Mouse (Mus musculus) ES-Bruce4 (cell line): Measurements from ENCODE around the gene Elmo3. TPM values are rescaled to one million over a fixed set of nuclear protein-coding genes. Genes with fewer than 3 reads are reported as not detected.

Source experiments
- H3K27ac ChIP-seq: 2 replicates; pipeline ENCODE4 v1.5.1; 2012; ENCODE audit warnings: low read length, inconsistent platforms; ENCODE audit not compliant: insufficient read depth
- H3K27me3 ChIP-seq: 2 replicates; pipeline ENCODE4 v1.6.1; 2012; ENCODE audit warnings: mild to moderate bottlenecking, low read length, inconsistent platforms; ENCODE audit not compliant: control insufficient read depth, poor library complexity, insufficient read depth, severe bottlenecking
- H3K36me3 ChIP-seq: 2 replicates; pipeline ENCODE4 v1.6.1; 2012; ENCODE audit warnings: inconsistent platforms, mild to moderate bottlenecking, low read length, moderate library complexity; ENCODE audit not compliant: control insufficient read depth, poor library complexity, insufficient read depth, severe bottlenecking
- H3K4me1 ChIP-seq: one replicate; pipeline ENCODE4 v1.8.1; 2011; ENCODE audit warnings: low read length; ENCODE audit not compliant: control insufficient read depth, insufficient read depth
- H3K4me3 ChIP-seq: 2 replicates; pipeline ENCODE4 v1.5.1; 2011; ENCODE audit warnings: low read depth, mild to moderate bottlenecking, low read length
- H3K9ac ChIP-seq: 2 replicates; pipeline ENCODE4 v1.6.1; 2012; ENCODE audit warnings: low read depth, mild to moderate bottlenecking, inconsistent platforms; ENCODE audit not compliant: poor library complexity, severe bottlenecking
- H3K9me3 ChIP-seq: replicated peaks from 2 replicates; pipeline ENCODE4 v1.6.1; 2012; ENCODE audit warnings: mild to moderate bottlenecking, low read length, inconsistent platforms; ENCODE audit not compliant: control insufficient read depth, poor library complexity, insufficient read depth, severe bottlenecking
- CTCF ChIP-seq: IDR thresholded peaks from one replicate; pipeline ENCODE4 v1.8.1; 2011; ENCODE audit warnings: low read depth, low read length
- EP300 ChIP-seq: IDR thresholded peaks from 2 replicates; pipeline ENCODE4 v1.6.1; 2011; ENCODE audit warnings: low read depth, low read length; ENCODE audit not compliant: insufficient read depth
- POLR2A ChIP-seq: IDR thresholded peaks from one replicate; pipeline ENCODE4 v1.8.1; 2011; ENCODE audit warnings: low read length; ENCODE audit not compliant: insufficient read depth
- polyA plus RNA-seq: library from polyadenylated mRNA; stranded (reverse); fragments of >200 nt; gene quantifications from 2 replicates; pipeline ENCODE4 v1.2.4, GENCODE M21; 2011; ENCODE audit warnings: low read depth; ENCODE audit not compliant: missing spikeins, insufficient read depth, insufficient read length

Gene Elmo3
- polyA plus RNA-seq, 1 experiment, result 15.6 TPM

DNA sequence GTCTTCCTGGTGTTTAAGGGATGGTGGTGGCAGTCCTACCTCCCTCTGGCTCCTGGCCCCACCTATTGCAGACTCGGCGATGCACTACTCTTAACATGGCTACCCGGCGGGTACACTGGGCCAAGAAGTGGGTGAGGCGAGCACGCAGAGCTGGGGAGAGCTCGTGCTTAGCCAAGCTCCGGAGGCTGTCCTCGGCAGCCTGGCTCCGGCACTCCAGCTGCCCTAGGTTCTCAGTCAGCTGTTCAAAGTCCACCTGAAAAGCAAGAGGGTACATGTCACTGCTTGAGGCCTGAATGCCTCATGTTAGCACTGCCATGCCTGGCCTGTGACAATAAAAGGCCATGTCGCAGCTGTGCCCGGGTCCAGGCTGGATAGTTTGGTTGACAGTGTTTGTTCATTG is 24.9 kb downstream of the Elmo3 start:
- Histone ChIP-seq H3K9ac (no peak overlapping the region), H3K27ac (no peak overlapping the region), H3K9me3 (no peaks in the 10 kb centered on the region), H3K27me3 (no peaks in the 10 kb centered on the region), H3K4me3 (no peak overlapping the region), H3K4me1 (peaks cover 3% of the 10 kb centered on the region), H3K36me3 (peaks cover 35% of the 10 kb centered on the region)
- TF ChIP-seq POLR2A, result no peak
- no peak for TF ChIP-seq CTCF
- no peak for TF ChIP-seq EP300

DNA sequence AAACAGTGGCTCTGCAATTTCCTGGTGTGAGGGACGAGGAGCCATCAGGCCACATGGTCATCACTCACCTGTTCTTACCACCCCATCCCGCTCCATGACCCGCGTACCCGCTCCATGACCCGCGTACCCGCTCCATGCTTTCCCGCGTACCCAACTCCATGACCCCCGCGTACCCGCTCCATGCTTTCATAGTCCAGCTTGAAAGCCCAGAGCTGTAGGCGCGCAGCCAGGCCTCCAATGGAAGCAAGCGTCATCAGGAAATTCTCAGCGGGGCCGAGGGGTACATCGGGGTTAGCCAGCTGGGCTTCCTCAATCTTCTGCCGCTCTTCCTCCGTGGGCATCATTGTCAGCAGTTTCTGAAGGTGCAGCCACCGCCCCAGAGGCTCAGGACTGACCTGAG is 26.1 kb downstream of the Elmo3 start:
- Histone ChIP-seq H3K4me3 (no peak overlapping the region), H3K27me3 (no peaks in the 10 kb centered on the region), H3K36me3 (peaks cover 35% of the 10 kb centered on the region), H3K9me3 (no peaks in the 10 kb centered on the region), H3K9ac (no peak overlapping the region), H3K27ac (no peak overlapping the region), H3K4me1 (peaks cover 3% of the 10 kb centered on the region)
- TF ChIP-seq CTCF, result no peak
- no peak for TF ChIP-seq EP300
- no peak for TF ChIP-seq POLR2A

DNA sequence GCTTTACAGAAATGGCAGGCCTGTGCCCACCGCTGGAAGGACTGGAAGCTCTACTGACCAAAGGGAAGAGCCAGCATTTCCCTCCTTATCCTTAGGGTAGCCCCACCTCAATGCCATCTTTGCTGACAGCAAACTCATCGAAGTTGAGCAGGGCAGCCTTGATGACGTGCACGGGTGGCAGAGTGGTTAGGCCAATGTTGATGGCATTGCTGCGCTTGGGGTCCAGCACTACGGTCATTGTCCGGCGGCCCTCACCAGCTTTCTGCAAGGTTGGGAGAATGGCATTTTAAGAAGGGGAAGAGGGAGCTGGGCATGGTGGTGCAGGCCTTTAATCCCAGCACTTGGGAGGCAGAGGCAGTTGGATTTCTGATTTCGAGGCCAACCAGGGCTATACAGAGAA is 26.5 kb downstream of the Elmo3 start:
- no peak overlapping the region for H3K9ac ChIP-seq
- H3K4me1 ChIP-seq, result peaks cover 3% of the 10 kb centered on the region
- peaks cover 35% of the 10 kb centered on the region for H3K36me3 ChIP-seq
- H3K27ac ChIP-seq, result no peak overlapping the region
- H3K4me3 ChIP-seq, result no peak overlapping the region
- H3K27me3 ChIP-seq, result no peaks in the 10 kb centered on the region
- no peaks in the 10 kb centered on the region for H3K9me3 ChIP-seq
- no peak for TF ChIP-seq POLR2A
- no peak for TF ChIP-seq EP300
- no peak for TF ChIP-seq CTCF

DNA sequence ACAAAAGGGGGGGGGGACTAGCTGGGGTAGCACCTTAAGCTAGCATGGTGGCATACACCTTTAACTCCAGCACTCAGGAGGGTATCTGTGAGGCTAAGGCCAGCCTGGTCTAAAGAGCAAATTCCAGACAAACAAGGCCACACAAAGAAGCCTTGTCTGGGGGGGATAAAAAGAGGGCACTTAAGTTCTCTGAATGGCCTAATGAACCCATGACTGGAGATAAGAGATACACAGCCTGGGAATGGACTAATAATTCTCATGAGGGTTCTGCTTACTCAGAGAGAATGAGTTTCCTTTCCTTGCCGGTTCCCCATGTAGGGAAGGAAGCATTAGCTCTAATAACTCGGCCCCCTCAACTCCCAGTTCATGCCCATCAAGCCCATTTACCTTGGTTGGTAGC is 27.1 kb downstream of the Elmo3 start:
- TF ChIP-seq CTCF, result no peak
- Histone ChIP-seq H3K9ac (no peak overlapping the region), H3K27ac (no peak overlapping the region), H3K36me3 (peaks cover 35% of the 10 kb centered on the region), H3K9me3 (no peaks in the 10 kb centered on the region), H3K27me3 (no peaks in the 10 kb centered on the region), H3K4me3 (no peak overlapping the region), H3K4me1 (peaks cover 1% of the 10 kb centered on the region)

DNA sequence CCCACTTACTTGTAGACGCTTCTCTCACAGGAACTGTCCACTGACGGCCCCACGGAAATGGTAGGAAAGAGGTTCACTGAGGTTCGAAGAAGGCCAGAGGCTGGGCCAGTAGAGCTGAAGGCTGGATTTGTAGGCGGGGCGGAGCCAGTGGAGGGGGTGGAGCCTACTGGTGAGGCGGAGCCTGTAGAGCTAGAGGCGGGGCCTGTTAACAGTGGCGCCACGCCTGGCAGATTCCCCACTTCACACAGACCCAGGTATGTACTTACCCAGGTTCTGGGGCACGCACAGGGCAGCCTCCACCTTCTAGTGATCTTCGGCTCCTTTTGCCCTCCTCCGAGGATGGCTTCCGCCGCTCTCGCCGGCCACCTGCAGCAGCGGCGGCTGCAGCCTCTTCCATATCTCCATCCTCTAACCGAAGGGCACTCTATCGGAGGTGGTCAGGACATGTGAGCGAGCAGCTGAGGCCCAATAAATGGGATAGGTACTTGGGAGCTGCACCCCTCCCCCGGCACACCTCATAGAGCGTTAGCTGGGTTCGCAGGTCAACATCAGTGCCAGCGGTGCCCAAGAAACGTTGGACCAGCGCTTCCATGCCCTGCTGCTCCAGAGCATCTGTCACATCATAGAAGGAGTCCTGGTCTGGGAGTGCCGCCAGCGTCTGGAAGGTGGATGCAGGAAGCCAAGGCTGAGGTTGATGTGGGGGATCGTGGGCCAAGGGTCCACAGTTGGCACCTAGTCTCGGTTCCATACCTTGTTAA is 31.2 kb downstream of the Elmo3 start:
- Histone ChIP-seq H3K27me3 (no peaks in the 10 kb centered on the region), H3K4me1 (peaks cover 5% of the 10 kb centered on the region), H3K9me3 (no peaks in the 10 kb centered on the region), H3K36me3 (peaks cover 7% of the 10 kb centered on the region), H3K27ac (no peak overlapping the region), H3K9ac (peak overlapping the region; percentile 11; the same call in 1 of the 2 replicates), H3K4me3 (peak overlapping the region; percentile 50)
- no peak for TF ChIP-seq CTCF

DNA sequence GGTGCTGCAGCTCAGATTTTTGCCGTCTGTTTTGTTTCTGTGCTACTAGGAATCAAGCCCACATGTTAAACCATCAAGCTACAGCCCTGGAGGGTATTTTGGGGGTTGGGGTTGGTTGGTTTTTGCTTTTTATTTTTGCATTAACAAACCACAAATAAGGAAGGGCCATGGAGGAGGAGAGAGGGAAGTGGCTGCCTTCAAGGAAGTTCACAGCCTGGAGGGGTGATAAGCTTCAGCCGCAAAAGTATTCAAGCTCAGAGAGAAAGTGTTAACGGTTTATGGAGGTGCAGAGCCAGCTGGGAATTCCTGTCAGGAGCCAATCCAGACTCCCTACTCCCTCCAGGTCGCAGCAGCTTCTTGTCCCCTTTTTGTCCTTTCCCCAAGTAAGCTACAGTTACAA is 33.6 kb downstream of the Elmo3 start:
- H3K9ac ChIP-seq, result no peak overlapping the region
- no peaks in the 10 kb centered on the region for H3K9me3 ChIP-seq
- H3K36me3 ChIP-seq, result peaks cover 4% of the 10 kb centered on the region
- no peaks in the 10 kb centered on the region for H3K27me3 ChIP-seq
- H3K4me1 ChIP-seq, result peaks cover 8% of the 10 kb centered on the region
- H3K4me3 ChIP-seq, result no peak overlapping the region
- no peak overlapping the region for H3K27ac ChIP-seq
- TF ChIP-seq CTCF (no peak), POLR2A (no peak), EP300 (no peak)
